Mouse (Mus musculus) granulocyte monocyte progenitor cell, adult 5-6 weeks (primary cell): ENCODE results near the gene Numa1. TPM values are rescaled to one million over a fixed set of nuclear protein-coding genes. Genes with fewer than 3 reads are reported as not detected.
"Not testable (repeated sequence)": the region's sequence is repeated elsewhere in the genome, so short reads cannot be mapped to it uniquely, and the experiment has no call there.

Experiments used
- ATAC-seq: replicated peaks from 2 replicates; pipeline ENCODE4 v1.8.0; 2016; ENCODE audit warnings: mild to moderate bottlenecking, moderate TSS enrichment, inconsistent platforms; ENCODE audit not compliant: poor library complexity, severe bottlenecking
- total RNA-seq, 2 experiments: library from RNA; stranded (forward) in 1 of 2; stranded (reverse) in 1 of 2; fragments of 200-712, 200-1000 nt in 1 of 2; fragments of >200 nt in 1 of 2; fragmentation: Nextera tagmentation in 1 of 2; gene quantifications; 2 replicates each; pipeline ENCODE4 v1.2.3; 2014 to 2017

The Numa1 gene
- total RNA-seq (2014; fragmentation: Nextera tagmentation) (114 and 116 TPM in 2 replicates), total RNA-seq (2017) (153 and 204 TPM in 2 replicates)

- ATAC-seq: peak; percentile 96
Measured at GRCm38 (mm10) chr7:101933751-101934240, at the start of gene Numa1, which contains the start of gene Lrrc51. TSS of gene Numa1 (plus strand) at chr7:101934111. TSS of gene Lrrc51 (minus strand) at chr7:101933895.

GRCm38 (mm10) chr7:101884160-101884559 is 49.8 kb upstream of the Numa1 start:
- ATAC-seq: peak; percentile 76

DNA sequence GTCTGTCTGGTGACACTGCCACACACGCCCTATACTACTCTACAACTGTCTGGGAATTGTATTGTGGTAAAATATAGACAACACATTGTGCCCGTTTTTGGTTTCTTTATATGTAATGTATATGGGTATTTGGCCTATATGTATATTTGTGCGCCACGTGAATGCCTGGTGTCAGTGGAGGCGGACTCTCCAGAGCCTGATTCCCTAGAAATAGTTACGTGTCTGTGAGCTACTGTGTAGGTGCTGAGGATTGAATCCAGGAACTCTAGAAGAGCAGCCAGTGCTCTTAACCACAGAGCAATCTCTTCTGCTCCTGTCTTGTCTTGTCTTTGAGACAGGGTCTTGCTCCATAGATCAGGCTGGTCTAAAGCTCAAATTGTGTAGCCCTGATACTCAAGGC is 47.6 kb upstream of the Numa1 start:
- no peak for ATAC-seq

DNA sequence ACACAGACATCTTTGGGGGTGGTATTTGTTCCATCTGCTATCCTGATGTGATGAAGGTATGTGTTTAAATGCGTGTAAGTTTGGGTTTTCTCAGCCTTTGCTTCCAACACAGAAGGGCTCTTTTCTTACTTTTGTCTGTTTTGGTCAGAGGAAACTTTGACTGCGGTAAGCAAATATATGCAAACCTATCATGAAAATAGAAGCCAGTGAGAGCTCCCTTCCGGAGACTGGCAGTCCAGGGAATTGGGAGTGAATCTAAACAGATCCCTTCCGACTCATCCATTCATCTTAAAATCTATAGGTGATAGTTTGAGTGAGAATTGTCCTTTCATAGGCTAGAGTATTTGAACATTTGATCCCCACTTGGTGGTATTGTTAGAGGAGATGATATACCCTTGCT is 45.5 kb upstream of the Numa1 start:
- ATAC-seq: no peak

GRCm38 (mm10) chr7:101895695-101896094 is 38.2 kb upstream of the Numa1 start:
- no peak for ATAC-seq

DNA sequence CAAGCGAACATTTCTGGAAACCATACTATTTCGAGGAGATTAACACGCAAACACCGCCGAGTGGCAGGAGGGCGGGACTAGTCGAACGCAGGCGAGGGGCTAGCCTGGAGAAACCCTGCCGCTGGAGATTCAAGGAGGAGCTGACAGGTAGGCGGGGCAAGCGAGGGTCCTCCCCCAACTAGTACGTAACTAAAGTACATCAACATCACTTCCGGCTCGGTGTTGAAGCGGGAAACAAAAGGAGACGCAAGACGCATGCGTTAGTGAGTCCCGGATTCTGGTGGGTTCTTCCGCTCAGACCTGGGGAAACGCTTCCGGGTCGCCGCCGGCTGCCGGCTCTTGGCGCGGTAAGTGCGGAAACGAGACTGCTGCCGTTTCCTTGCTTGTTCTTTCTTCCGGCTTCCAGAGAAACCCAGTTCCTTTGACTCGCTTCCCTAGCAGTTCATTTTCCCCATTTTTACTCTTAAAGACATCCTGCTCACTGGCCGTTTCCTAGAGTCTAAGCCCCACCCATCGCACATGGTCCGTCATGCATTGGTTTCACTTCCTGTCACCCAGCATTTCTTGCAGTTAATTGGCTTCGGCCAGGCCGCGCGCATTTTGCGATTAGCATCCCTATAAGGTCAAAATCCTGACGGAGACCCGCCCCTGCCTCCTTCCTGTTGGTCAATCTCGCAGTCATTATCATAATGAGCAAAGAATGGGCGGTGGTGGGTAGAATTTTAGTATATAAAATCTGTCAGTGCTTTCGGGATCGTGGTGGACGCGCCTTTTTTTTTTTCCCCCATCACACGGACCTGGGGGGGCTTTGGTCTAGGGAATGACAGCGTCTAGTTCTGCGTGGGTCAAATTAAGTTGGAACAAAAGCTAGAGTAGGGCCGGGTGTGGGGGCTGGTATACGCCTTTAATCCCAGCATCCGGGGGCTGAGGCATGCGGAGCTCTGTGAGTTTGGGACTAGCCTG is 37.5 kb upstream of the Numa1 start:
- ATAC-seq: peak; percentile 92

DNA sequence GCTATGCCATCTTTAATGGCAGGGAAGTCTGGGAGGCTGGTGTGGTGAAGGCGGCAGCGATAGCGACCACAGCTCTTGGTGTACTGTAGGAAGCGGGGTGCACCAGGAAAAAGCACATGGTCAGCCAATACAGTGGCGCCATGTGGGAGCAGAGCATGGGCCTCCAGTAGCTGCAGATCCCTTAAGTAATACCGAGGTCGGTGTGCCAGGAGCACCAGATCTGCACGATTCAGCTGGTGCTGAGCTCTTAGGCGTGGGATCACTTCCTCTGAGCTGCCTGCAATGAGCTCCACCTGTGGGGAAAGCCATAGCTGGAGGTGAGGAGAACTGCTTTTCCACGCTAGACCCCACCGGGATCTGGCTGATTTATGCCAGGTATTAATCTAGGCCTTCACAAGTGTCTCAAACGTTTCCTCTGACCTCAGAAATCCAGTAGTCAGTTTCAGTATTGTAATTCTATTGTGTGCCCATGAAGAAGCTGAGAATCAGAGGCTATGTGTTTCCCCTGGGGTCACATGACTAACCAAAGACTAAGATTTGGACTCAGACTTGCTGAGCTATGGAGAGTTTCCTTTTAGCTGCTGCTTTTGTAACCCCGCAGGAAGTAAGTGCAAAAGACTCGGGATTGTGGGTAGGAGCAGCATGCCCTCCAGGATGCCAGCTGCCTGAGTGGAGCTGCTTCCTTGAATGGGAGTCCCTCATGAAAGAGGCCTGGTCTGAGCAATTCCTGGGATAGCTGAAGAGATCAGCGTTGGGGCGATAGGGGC is 33.4 kb upstream of the Numa1 start:
- ATAC-seq: no peak

DNA sequence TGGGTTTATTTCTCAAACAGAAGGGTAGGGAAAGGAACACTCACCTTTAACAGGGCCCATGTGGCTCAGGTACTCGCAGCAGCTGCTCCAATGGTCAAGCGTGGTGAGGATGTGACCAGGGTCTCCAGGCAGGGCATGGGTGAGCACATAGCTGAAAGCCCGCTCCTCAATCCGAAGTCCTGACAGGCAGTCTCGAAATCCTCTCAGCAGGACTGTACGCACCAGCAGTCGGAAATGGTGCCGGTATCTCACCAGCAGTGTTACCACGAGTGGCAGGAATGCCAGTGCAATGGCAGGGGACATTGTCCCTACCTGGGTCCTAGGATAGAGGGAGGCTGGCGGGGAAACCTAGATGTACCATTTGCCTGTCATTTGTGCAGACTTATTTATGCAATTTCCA is 31.9 kb upstream of the Numa1 start:
- no peak for ATAC-seq

- no peak for ATAC-seq
Measured at GRCm38 (mm10) chr7:101902846-101903245, 31.1 kb upstream of the Numa1 start.

- peak; percentile 78 for ATAC-seq
Measured at GRCm38 (mm10) chr7:101905561-101906286, 28.2 kb upstream of the Numa1 start, which contains the start of gene Lamtor1. TSS of gene Lamtor1 (plus strand) at chr7:101905904.

- no peak for ATAC-seq
Measured at GRCm38 (mm10) chr7:101906287-101906681, 27.6 kb upstream of the Numa1 start, which contains the start of gene Tomt. TSS of gene Tomt (minus strand) at chr7:101906359.

DNA sequence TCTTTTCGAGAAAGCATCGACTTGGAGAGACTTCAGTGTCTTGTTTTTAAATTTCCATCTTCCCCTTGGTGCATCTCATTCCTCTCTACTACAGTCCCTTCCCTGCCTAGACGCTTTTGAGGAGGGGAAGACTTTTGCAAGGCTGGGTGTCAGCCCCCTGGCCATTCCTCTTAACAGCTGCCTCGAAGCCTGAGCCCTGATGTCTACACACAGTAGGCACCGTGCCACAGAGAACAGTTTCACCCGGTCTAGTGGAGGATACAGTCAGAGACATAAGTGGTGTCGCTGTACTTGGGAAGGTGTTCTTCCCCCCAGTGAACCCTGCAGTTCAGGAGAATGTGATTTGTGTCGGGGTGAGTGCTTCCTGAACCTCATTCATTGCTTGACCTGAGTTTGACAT is 27.2 kb upstream of the Numa1 start:
- ATAC-seq: no peak; the same call in 1 of the 2 replicates

GRCm38 (mm10) chr7:101908367-101908766 is 25.5 kb upstream of the Numa1 start:
- ATAC-seq: peak; percentile 18

DNA sequence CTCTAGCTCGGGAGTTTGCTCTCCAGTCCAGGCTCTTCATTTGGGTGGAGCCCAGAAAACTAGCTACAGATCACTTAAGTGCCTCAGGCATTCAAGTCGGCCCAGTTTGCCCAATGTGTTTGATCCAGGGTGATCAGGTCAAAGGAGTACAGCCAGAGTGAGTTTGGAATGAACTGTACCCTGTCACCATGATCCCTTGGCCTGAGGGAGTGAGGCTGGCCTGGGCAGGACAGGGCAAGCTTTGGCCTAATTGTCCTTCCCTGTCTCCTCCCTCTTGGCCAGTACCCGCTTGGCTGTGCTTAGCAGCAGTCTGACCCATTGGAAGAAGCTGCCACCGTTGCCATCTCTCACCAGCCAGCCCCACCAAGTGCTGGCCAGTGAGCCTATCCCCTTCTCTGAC is 23.8 kb upstream of the Numa1 start:
- no peak for ATAC-seq

- ATAC-seq: no peak
Measured at GRCm38 (mm10) chr7:101911982-101912381, 21.9 kb upstream of the Numa1 start.

DNA sequence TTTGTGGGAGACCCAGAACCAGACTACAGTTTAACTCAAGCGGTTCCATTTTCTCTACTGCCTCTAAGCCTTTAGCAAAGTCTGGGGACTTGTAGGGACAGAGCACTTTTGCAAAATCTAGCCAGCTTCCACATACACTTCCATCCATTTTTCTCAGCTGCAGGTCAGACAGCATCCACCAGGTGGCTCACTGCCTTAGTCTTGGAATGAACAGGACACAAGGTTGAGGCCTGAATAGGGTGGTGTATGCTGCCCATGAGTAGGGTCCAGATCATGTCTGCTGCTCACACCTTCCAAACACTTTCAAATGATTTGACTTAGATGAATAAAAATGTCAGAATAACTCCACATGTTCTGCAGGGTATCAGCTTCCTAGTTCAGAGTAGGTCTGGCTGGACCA is 15.8 kb upstream of the Numa1 start:
- peak; percentile 86 for ATAC-seq

DNA sequence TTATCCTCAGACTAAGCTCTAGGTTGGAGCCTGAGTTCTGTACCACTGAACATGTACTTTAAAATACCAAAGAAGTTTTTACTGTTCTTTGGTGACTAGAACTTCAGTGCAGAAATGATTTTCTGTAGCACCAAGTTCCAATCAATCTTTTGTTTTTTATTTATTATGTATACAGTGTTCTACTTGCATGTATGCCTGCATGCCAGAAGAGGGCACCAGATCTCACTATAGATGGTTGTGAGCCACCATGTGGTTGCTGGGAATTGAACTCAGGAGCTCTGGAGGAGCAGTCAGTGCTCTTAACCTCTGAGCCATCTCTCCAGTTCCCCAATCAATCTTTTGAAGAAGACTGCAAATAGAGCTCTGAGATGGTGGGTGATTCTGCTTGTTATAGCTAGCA is 8.0 kb upstream of the Numa1 start:
- ATAC-seq: not testable (repeated sequence)

GRCm38 (mm10) chr7:101928093-101928492 is 5.8 kb upstream of the Numa1 start:
- no peak for ATAC-seq

- no peak for ATAC-seq
Measured at GRCm38 (mm10) chr7:101932551-101932950, 1.4 kb upstream of the Numa1 start.

DNA sequence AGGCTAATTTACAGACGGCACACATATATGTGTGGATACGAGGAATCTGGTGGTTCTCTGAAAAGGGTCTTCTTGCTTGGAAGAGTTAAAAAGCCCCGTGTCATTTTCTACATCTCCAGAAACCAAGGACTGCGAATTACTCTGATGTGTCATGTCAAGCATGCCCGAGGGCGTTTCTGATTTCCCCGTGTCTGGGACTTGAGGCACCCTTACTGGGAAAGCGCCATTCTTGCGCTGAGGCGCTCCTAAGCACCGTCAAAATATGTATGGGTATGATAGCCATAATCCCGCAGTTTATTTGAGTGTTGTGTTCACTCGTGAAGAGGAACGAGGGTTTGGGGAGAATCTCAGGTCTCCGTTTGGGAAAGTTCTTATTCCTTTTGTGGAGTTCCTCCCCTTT is 611 bp upstream of the Numa1 start:
- ATAC-seq: 0 out of 2 replicates have a peak, but pooled peaks have one; percentile 4
